Mouse (Mus musculus): ENCODE results near the gene Llgl2. TPM values are rescaled to one million over a fixed set of nuclear protein-coding genes. Genes with fewer than 3 reads are reported as not detected.
A peak's percentile ranks its signal among the peaks of the same experiment; 100 is the strongest.

Llgl2 gene
- polyA plus RNA-seq, 1 experiment: 0.43 TPM

DNA sequence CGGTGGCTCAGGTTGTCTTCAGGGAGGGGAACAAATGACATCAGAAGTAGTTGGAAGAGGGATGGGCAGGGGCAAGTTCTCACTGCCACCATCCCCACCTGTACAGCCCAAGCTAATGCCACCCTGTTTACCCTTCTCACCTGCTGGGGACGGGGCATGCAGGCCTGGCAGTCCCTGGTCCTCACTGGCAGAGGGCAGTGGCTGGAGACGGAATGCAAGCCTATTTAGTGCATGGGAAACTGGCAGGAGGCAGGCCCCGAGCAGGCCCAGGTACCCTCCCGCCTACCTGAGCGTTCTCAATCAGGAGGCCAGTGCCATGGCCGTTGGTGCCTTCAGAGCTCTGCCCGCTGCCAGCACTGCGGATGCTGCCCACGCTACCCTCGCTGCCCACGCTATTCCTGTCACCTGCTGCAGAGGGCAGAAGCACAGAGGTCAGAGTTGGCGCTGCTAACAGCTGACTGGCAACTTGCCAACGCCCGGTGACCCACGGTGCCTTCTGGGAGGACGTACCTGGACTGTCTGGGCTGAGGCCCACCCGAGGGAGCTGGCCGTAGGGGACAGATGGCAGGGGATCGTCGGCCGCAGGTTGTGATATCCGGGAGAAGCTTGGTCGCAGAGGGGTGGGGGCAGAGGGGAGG lies 20.7 kb upstream of the Llgl2 start:
- Histone ChIP-seq H3K4me2 (ENCODE audit: low read depth) (no peak overlapping the region), H3K36me3 (ENCODE audit: control insufficient read depth, insufficient read depth) (no peaks in the 10 kb centered on the region), H3K27me3 (ENCODE audit: control insufficient read depth, insufficient read depth, insufficient read length) (no peaks in the 10 kb centered on the region)

DNA sequence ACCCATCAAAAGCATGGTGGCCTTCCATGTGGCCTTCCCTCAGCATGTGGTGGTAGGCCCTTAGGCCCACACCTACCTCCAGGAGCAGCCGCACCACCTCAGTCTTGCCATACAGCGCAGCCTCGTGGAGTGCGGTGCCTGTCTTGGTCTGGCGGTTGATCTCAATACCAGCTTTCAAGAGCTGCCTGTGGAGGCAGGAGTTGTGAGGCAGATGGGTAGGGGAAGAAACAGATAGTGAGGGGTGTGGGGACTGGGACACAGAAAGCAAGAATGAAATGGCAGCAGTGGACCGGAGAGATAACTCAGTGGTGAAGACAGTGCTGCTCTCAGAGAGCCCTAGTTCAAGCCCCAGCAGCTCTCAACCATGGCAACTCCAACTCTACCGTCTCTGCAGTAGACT lies 18.8 kb upstream of the Llgl2 start:
- Histone ChIP-seq H3K4me3 (no peak overlapping the region), H3K27me3 (ENCODE audit: control insufficient read depth, insufficient read depth, insufficient read length) (no peaks in the 10 kb centered on the region), H3K36me3 (ENCODE audit: control insufficient read depth, insufficient read depth) (no peaks in the 10 kb centered on the region), H3K4me2 (ENCODE audit: low read depth) (no peak overlapping the region), H3ac (ENCODE audit: control insufficient read depth, insufficient read length) (no peak overlapping the region), H3K79me2 (ENCODE audit: control insufficient read depth, insufficient read depth) (no peaks in the 10 kb centered on the region)
- TF ChIP-seq CEBPB (IDR thresholded peaks at IDR 0.05; ENCODE audit: insufficient read depth, poor library complexity, severe bottlenecking) (no peak), REST (IDR thresholded peaks at IDR 0.05; ENCODE audit: insufficient read depth, insufficient read length) (no peak), POLR2AphosphoS2 (IDR thresholded peaks at IDR 0.05; ENCODE audit: insufficient read length, low read depth) (no peak), MAX (IDR thresholded peaks at IDR 0.05; ENCODE audit: low read depth) (no peak), USF1 (IDR thresholded peaks at IDR 0.05; ENCODE audit: low read depth) (no peak), TCF3 (IDR thresholded peaks at IDR 0.05; ENCODE audit: insufficient read length, low read depth) (no peak), TCF12 (IDR thresholded peaks at IDR 0.05; ENCODE audit: insufficient read depth, poor library complexity, severe bottlenecking) (no peak), MYOG (IDR thresholded peaks at IDR 0.05; ENCODE audit: control insufficient read depth in 1 of 3, insufficient read depth in 1 of 3, insufficient read length in 2 of 3, low read depth in 2 of 3) (no peak), MYOD1 (IDR thresholded peaks at IDR 0.05; ENCODE audit: control insufficient read depth in 1 of 3, insufficient read length in 2 of 3, low read depth in 2 of 3) (no peak), SRF (IDR thresholded peaks at IDR 0.05; ENCODE audit: control insufficient read depth, insufficient read length, low read depth) (no peak), E2F4 (IDR thresholded peaks at IDR 0.05; ENCODE audit: insufficient read depth) (no peak), POLR2A (IDR thresholded peaks at IDR 0.05; ENCODE audit: insufficient read length, low read depth) (no peak)

More for the DNA sequence above, 20.7 kb upstream of the Llgl2 start:
- peak in 1 of 3 experiments; percentile 49 for TF ChIP-seq MYOD1 (IDR thresholded peaks at IDR 0.05; ENCODE audit: control insufficient read depth in 1 of 3, insufficient read length in 2 of 3, low read depth in 2 of 3)
- no peak for TF ChIP-seq MAX (IDR thresholded peaks at IDR 0.05; ENCODE audit: low read depth)
- peak in 1 of 3 experiments; percentile 58 for TF ChIP-seq MYOG (IDR thresholded peaks at IDR 0.05; ENCODE audit: control insufficient read depth in 1 of 3, insufficient read depth in 1 of 3, insufficient read length in 2 of 3, low read depth in 2 of 3)
- H3ac ChIP-seq (ENCODE audit: control insufficient read depth, insufficient read length): no peak overlapping the region
- H3K79me2 ChIP-seq (ENCODE audit: control insufficient read depth, insufficient read depth): no peaks in the 10 kb centered on the region
- H3K4me3 ChIP-seq: no peak overlapping the region

DNA sequence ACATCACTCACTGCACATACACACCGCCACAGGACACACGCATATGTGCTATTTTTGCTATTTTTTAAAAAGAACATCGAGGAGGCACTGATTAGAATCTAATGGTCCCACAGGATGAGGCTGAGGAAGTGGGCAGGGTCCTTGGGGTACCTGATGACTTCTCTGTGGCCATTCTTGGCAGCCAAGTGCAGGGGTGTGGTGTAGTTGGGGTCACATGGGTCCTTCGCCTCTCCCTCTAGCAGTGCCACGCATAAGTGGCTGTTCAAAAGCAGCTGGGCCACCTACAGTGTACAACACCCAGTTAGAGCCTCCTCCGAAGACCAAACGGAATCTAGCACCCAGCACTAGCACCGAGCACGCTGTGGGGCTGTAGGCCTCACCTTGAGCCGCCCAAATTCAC lies 17.7 kb upstream of the Llgl2 start:
- TF ChIP-seq POLR2A (IDR thresholded peaks at IDR 0.05; ENCODE audit: insufficient read length, low read depth) (no peak), TCF3 (IDR thresholded peaks at IDR 0.05; ENCODE audit: insufficient read length, low read depth) (no peak), CEBPB (IDR thresholded peaks at IDR 0.05; ENCODE audit: insufficient read depth, poor library complexity, severe bottlenecking) (no peak)

DNA sequence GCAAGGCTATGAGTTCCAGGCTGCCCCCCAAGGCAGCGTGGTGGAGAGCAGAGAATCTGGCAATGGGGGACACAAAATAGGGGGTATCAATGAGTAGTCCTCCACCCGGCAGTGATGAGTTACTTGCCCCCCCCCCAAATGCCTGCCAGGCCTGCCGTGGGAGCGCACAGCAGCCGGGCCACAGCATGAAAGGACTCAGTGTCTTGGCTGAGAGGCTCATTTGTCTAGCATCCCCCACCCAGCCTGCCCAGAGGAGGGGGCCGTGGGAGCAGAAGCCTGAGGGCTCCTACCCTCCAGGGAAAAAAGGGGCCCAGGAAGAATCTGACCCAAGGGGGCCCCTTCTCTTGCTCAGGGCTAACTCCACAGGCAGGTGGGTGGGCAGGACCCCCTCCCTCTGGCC lies 16.5 kb upstream of the Llgl2 start:
- Histone ChIP-seq H3K36me3 (ENCODE audit: control insufficient read depth, insufficient read depth) (no peaks in the 10 kb centered on the region), H3K4me2 (ENCODE audit: low read depth) (no peak overlapping the region), H3ac (ENCODE audit: control insufficient read depth, insufficient read length) (no peak overlapping the region), H3K4me3 (no peak overlapping the region), H3K79me2 (ENCODE audit: control insufficient read depth, insufficient read depth) (no peaks in the 10 kb centered on the region), H3K27me3 (ENCODE audit: control insufficient read depth, insufficient read depth, insufficient read length) (no peaks in the 10 kb centered on the region)
- TF ChIP-seq MYOG (IDR thresholded peaks at IDR 0.05; ENCODE audit: control insufficient read depth in 1 of 3, insufficient read depth in 1 of 3, insufficient read length in 2 of 3, low read depth in 2 of 3) (no peak), MYOD1 (IDR thresholded peaks at IDR 0.05; ENCODE audit: control insufficient read depth in 1 of 3, insufficient read length in 2 of 3, low read depth in 2 of 3) (no peak), SRF (IDR thresholded peaks at IDR 0.05; ENCODE audit: control insufficient read depth, insufficient read length, low read depth) (no peak)

More for the DNA sequence above, 17.7 kb upstream of the Llgl2 start:
- no peak overlapping the region for H3K4me3 ChIP-seq
- H3ac ChIP-seq (ENCODE audit: control insufficient read depth, insufficient read length): no peak overlapping the region
- no peak overlapping the region for H3K4me2 ChIP-seq (ENCODE audit: low read depth)
- no peaks in the 10 kb centered on the region for H3K79me2 ChIP-seq (ENCODE audit: control insufficient read depth, insufficient read depth)
- no peaks in the 10 kb centered on the region for H3K36me3 ChIP-seq (ENCODE audit: control insufficient read depth, insufficient read depth)
- H3K27me3 ChIP-seq (ENCODE audit: control insufficient read depth, insufficient read depth, insufficient read length): no peaks in the 10 kb centered on the region

DNA sequence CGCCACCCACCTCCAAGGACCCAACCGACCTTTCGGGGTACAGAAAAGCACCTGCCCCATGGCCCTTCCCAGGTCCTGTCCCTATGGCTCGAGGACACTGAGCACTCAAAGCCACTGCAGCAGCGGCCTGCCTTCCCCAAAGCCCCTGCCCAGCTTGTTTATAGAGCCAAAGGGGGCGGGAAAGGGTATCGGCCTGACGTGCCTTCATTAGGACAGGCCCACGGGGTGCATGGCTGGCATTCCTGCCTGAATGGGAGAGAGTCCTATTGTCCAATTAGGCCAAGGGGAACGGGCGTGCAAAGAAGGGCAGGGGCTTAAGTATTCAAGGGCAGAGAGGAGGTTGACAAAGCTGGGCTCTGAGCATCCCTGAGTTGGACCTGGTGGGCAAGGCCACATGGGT lies 15.9 kb upstream of the Llgl2 start:
- peaks cover 4% of the 10 kb centered on the region for H3K79me2 ChIP-seq (ENCODE audit: control insufficient read depth, insufficient read depth)
- no peak overlapping the region for H3ac ChIP-seq (ENCODE audit: control insufficient read depth, insufficient read length)
- TF ChIP-seq SRF (IDR thresholded peaks at IDR 0.05; ENCODE audit: control insufficient read depth, insufficient read length, low read depth): no peak
- TF ChIP-seq USF1 (IDR thresholded peaks at IDR 0.05; ENCODE audit: low read depth): no peak
- TF ChIP-seq MYOG (IDR thresholded peaks at IDR 0.05; ENCODE audit: control insufficient read depth in 1 of 3, insufficient read depth in 1 of 3, insufficient read length in 2 of 3, low read depth in 2 of 3): no peak
- TF ChIP-seq CEBPB (IDR thresholded peaks at IDR 0.05; ENCODE audit: insufficient read depth, poor library complexity, severe bottlenecking): no peak
- TF ChIP-seq MYOD1 (IDR thresholded peaks at IDR 0.05; ENCODE audit: control insufficient read depth in 1 of 3, insufficient read length in 2 of 3, low read depth in 2 of 3): no peak
- no peak for TF ChIP-seq TCF3 (IDR thresholded peaks at IDR 0.05; ENCODE audit: insufficient read length, low read depth)
- TF ChIP-seq E2F4 (IDR thresholded peaks at IDR 0.05; ENCODE audit: insufficient read depth): no peak
- no peak for TF ChIP-seq POLR2AphosphoS2 (IDR thresholded peaks at IDR 0.05; ENCODE audit: insufficient read length, low read depth)
- TF ChIP-seq MAX (IDR thresholded peaks at IDR 0.05; ENCODE audit: low read depth): no peak
- no peak for TF ChIP-seq TCF12 (IDR thresholded peaks at IDR 0.05; ENCODE audit: insufficient read depth, poor library complexity, severe bottlenecking)
- TF ChIP-seq REST (IDR thresholded peaks at IDR 0.05; ENCODE audit: insufficient read depth, insufficient read length): no peak
- TF ChIP-seq POLR2A (IDR thresholded peaks at IDR 0.05; ENCODE audit: insufficient read length, low read depth): no peak
- H3K27me3 ChIP-seq (ENCODE audit: control insufficient read depth, insufficient read depth, insufficient read length): no peaks in the 10 kb centered on the region
- no peaks in the 10 kb centered on the region for H3K36me3 ChIP-seq (ENCODE audit: control insufficient read depth, insufficient read depth)
- no peak overlapping the region for H3K4me3 ChIP-seq
- no peak overlapping the region for H3K4me2 ChIP-seq (ENCODE audit: low read depth)
